In genomic region chr1:83031950-83032349, GRCm38 (mm10) we compare ENCODE assay signal across 21 mouse cellular contexts. TPM values are rescaled to one million over a fixed set of nuclear protein-coding genes. Genes with fewer than 3 reads are reported as not detected.
"Had no signal": no experiment of that assay in that cellular context is flagged by ENCODE, and none has a peak within 500 bp of the region (broad histone marks: within the 10 kb centered on the region; RNA-seq: fewer than 3 reads in every experiment).

No protein-coding gene starts in this region.

- H3K36me3 ChIP-seq: liver, embryonic 15.5 days; lung, embryonic 15.5 days; midbrain, embryonic 10.5 days; midbrain, embryonic 12.5 days; neural tube, embryonic 12.5 days; stomach, embryonic 15.5 days had no signal

- H3K4me3 ChIP-seq: liver, embryonic 15.5 days; lung, embryonic 15.5 days; megakaryocyte, embryonic 14.5 days; midbrain, embryonic 10.5 days; midbrain, embryonic 12.5 days; neural tube, embryonic 12.5 days; stomach, embryonic 15.5 days had no signal

- H3K27ac ChIP-seq: liver, embryonic 15.5 days; lung, embryonic 15.5 days; macrophage; midbrain, embryonic 10.5 days; midbrain, embryonic 12.5 days; neural tube, embryonic 12.5 days; stomach, embryonic 15.5 days had no signal

- H3K4me1 ChIP-seq: liver, embryonic 15.5 days; lung, embryonic 15.5 days; megakaryocyte, embryonic 14.5 days; midbrain, embryonic 10.5 days; midbrain, embryonic 12.5 days; stomach, embryonic 15.5 days had no signal

- H3K9me3 ChIP-seq: liver, embryonic 15.5 days; lung, embryonic 15.5 days; megakaryocyte, embryonic 14.5 days; midbrain, embryonic 10.5 days; midbrain, embryonic 12.5 days; neural tube, embryonic 12.5 days; stomach, embryonic 15.5 days had no signal

- ATAC-seq: midbrain, embryonic 16.5 days had no signal

- H3K9ac ChIP-seq: liver, embryonic 15.5 days; liver, postnatal 0 days; lung, embryonic 15.5 days; midbrain, embryonic 12.5 days; neural tube, embryonic 12.5 days; stomach, embryonic 15.5 days had no signal

- H3K4me2 ChIP-seq: liver, embryonic 15.5 days; lung, embryonic 15.5 days; midbrain, embryonic 12.5 days; neural tube, embryonic 12.5 days; stomach, embryonic 15.5 days had no signal

- DNase-seq: liver, postnatal 0 days; midbrain, embryonic 14.5 days; right cerebral cortex, postnatal 14 days; thymus, adult 18-20 months; thymus, postnatal 14 days; thymus, postnatal 36 days had no signal

- H3K27me3 ChIP-seq: lung, embryonic 15.5 days; megakaryocyte, embryonic 14.5 days; midbrain, embryonic 12.5 days; neural tube, embryonic 12.5 days; stomach, embryonic 15.5 days had no signal

RNA-seq across cellular contexts. Expression of gene Slc19a3, which starts 6.3 kb away (rescaled TPM):
- total RNA-seq: megakaryocyte progenitor cell, adult 5-6 weeks; neutrophil, adult 5-6 weeks had no signal
- polyA plus RNA-seq: liver, postnatal 0 days; macrophage had no signal

RNA-seq across cellular contexts. Expression of gene Krtap28-10, which starts 10.3 kb away (rescaled TPM):
- total RNA-seq: megakaryocyte progenitor cell, adult 5-6 weeks; neutrophil, adult 5-6 weeks had no signal
- polyA plus RNA-seq: liver, embryonic 15.5 days; liver, postnatal 0 days; lung, adult 2 months; lung, embryonic 15.5 days; macrophage; midbrain, embryonic 10.5 days; midbrain, embryonic 12.5 days; midbrain, embryonic 14.5 days; midbrain, embryonic 16.5 days; neural tube, embryonic 12.5 days; neural tube, embryonic 14.5 days; spleen, adult 2 months; stomach, embryonic 15.5 days; thymus, postnatal 0 days had no signal

RNA-seq across cellular contexts. Expression of gene Gm47969, which starts 12.8 kb away (rescaled TPM):
- total RNA-seq: megakaryocyte progenitor cell, adult 5-6 weeks; neutrophil, adult 5-6 weeks had no signal
- polyA plus RNA-seq: liver, embryonic 15.5 days; liver, postnatal 0 days; lung, embryonic 15.5 days; macrophage; midbrain, embryonic 10.5 days; midbrain, embryonic 12.5 days; midbrain, embryonic 14.5 days; midbrain, embryonic 16.5 days; neural tube, embryonic 12.5 days; neural tube, embryonic 14.5 days; spleen, adult 2 months; stomach, embryonic 15.5 days; thymus, postnatal 0 days had no signal

RNA-seq across cellular contexts. Expression of gene A030005K14Rik, which starts 27.2 kb away (rescaled TPM):
- total RNA-seq: megakaryocyte progenitor cell, adult 5-6 weeks; neutrophil, adult 5-6 weeks had no signal
- polyA plus RNA-seq: liver, embryonic 15.5 days; liver, postnatal 0 days; lung, adult 2 months; lung, embryonic 15.5 days; macrophage; midbrain, embryonic 10.5 days; midbrain, embryonic 12.5 days; midbrain, embryonic 14.5 days; midbrain, embryonic 16.5 days; neural tube, embryonic 12.5 days; neural tube, embryonic 14.5 days; spleen, adult 2 months; stomach, embryonic 15.5 days; thymus, postnatal 0 days had no signal

RNA-seq across cellular contexts. Expression of gene Krtap28-13, which starts 28.8 kb away (rescaled TPM):
- total RNA-seq: megakaryocyte progenitor cell, adult 5-6 weeks; neutrophil, adult 5-6 weeks had no signal
- polyA plus RNA-seq: liver, embryonic 15.5 days; liver, postnatal 0 days; lung, embryonic 15.5 days; macrophage; midbrain, embryonic 10.5 days; midbrain, embryonic 12.5 days; midbrain, embryonic 14.5 days; midbrain, embryonic 16.5 days; neural tube, embryonic 12.5 days; neural tube, embryonic 14.5 days; spleen, adult 2 months; stomach, embryonic 15.5 days; thymus, postnatal 0 days had no signal
